Mouse (Mus musculus): ENCODE measurements around the gene Rnf11. TPM values are rescaled to one million over a fixed set of nuclear protein-coding genes. Genes with fewer than 3 reads are reported as not detected.

Rnf11 gene
- polyA plus RNA-seq (2014; fragmentation: Nextera tagmentation; extraction: Ambion mirVana) = 40.3 and 47.5 TPM in 2 replicates

DNA sequence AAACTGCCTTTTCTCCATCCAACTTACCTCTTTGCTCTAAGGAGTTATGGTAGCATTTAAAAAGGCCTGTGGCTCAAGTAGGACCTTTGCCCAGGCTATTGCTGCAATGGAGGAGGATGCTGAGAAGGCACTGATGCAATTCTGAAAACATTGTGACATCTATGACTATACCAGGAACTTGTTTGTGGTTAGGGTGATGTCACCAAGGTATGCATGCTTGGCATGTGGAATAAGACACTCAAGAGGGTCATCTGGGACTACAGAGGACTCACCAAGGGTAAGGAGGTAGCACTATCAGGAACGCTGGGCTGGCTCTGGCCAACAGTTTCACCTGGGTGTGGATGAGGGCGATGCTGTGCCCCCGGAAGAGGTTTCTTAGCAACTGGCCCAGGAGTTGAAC, at the start of gene Rnf11:
Gene Rnf11, minus strand, starts transcription at position 108 of the 400 bp plus-strand sequence.
- 68% methylated on average over 3 of the region's 3 CpGs for WGBS

DNA sequence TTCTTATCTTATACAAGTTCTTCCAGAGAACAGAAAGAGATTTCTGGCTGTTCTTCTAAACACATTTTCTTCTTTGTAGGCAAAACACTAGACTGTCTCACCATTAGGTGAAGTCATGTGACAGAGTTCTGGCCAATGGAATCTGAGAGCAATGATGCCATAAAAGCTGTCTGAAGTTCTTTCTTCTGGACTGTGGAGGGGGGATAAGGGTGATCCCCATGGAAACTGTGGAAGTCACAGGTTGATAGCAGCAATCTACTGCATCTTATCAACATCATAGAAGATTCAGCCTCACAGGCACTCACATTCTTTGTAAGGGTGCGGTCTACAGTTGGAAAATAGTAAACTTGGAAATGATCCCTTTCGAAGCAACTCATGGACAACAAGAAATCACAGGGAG, 46.6 kb upstream of the Rnf11 start, which contains the start of gene 4930522H14Rik:
Gene 4930522H14Rik, minus strand, starts transcription at position 187 of the 400 bp plus-strand sequence.
- Histone ChIP-seq H3K4me3 (ENCODE audit: low read depth, low read length) (no peak within 1 kb of the TSS), H3K4me2 (replicated peaks; ENCODE audit: low read depth, low read length) (no peak within 1 kb of the TSS), H3K27ac (ENCODE audit: low read length) (no peak within 1 kb of the TSS), H3K36me3 (ENCODE audit: control insufficient read depth, insufficient read depth, low read length) (no peaks in the 10 kb centered on the region), H3K9ac (replicated peaks; ENCODE audit: low read depth, low read length) (no peak within 1 kb of the TSS), H3K27me3 (ENCODE audit: control insufficient read depth, insufficient read depth, low read length) (no peaks in the 10 kb centered on the region), H3K9me3 (ENCODE audit: control insufficient read depth, low read depth, low read length) (no peaks in the 10 kb centered on the region), H3K4me1 (ENCODE audit: control insufficient read depth, insufficient read depth, low read length) (no peaks in the 10 kb centered on the region)
- ATAC-seq (ENCODE audit: insufficient number of reproducible peaks, insufficient read depth, low FRiP score, low read depth) = no peak
- WGBS = 89% methylated on average over 2 of the region's 2 CpGs

More for the DNA sequence above, at the start of gene Rnf11:
- Histone ChIP-seq H3K36me3 (ENCODE audit: control insufficient read depth, insufficient read depth, low read length) (no peaks in the 10 kb centered on the region), H3K4me2 (replicated peaks; ENCODE audit: low read depth, low read length) (no peak within 1 kb of the TSS), H3K9me3 (ENCODE audit: control insufficient read depth, low read depth, low read length) (no peaks in the 10 kb centered on the region), H3K4me3 (ENCODE audit: low read depth, low read length) (no peak within 1 kb of the TSS), H3K4me1 (ENCODE audit: control insufficient read depth, insufficient read depth, low read length) (no peaks in the 10 kb centered on the region), H3K9ac (replicated peaks; ENCODE audit: low read depth, low read length) (no peak within 1 kb of the TSS), H3K27ac (ENCODE audit: low read length) (no peak within 1 kb of the TSS), H3K27me3 (ENCODE audit: control insufficient read depth, insufficient read depth, low read length) (no peaks in the 10 kb centered on the region)
- ATAC-seq (ENCODE audit: insufficient number of reproducible peaks, insufficient read depth, low FRiP score, low read depth) = no peak

DNA sequence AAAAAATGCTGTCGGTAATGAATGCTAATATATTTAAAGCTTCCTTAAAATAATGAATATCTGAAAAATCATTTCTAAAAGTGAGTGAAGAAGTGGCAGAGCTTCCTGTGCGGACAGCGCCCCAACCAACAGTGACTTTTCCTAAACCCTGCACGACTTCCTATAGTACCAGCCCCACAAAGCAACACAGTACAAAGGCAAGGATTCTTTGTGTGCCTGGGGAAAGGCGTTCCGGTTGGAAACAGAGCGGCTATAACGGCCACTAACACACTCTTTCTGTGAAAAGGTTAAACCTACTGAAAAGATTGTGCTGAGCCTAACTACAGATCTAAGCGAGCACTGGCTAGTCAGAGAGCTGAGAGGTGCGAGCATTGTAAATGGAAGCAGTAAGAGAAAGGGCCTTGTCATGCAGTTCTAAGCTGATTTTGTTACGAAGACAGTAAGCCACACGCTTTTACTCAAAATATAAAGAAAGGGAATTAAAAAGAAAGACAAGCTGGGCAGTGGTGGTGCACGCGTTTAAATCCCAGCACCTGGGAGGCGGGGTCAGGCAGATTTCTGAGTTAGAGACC, 45.8 kb upstream of the Rnf11 start:
- Histone ChIP-seq H3K4me3 (ENCODE audit: low read depth, low read length) (no peak overlapping the region), H3K9ac (replicated peaks; ENCODE audit: low read depth, low read length) (no peak overlapping the region), H3K9me3 (ENCODE audit: control insufficient read depth, low read depth, low read length) (no peaks in the 10 kb centered on the region), H3K27me3 (ENCODE audit: control insufficient read depth, insufficient read depth, low read length) (no peaks in the 10 kb centered on the region), H3K4me1 (ENCODE audit: control insufficient read depth, insufficient read depth, low read length) (no peaks in the 10 kb centered on the region), H3K4me2 (replicated peaks; ENCODE audit: low read depth, low read length) (no peak overlapping the region), H3K27ac (ENCODE audit: low read length) (no peak overlapping the region), H3K36me3 (ENCODE audit: control insufficient read depth, insufficient read depth, low read length) (no peaks in the 10 kb centered on the region)
- 71% methylated on average over 15 of the region's 15 CpGs for WGBS
- ATAC-seq (ENCODE audit: insufficient number of reproducible peaks, insufficient read depth, low FRiP score, low read depth) = no peak

DNA sequence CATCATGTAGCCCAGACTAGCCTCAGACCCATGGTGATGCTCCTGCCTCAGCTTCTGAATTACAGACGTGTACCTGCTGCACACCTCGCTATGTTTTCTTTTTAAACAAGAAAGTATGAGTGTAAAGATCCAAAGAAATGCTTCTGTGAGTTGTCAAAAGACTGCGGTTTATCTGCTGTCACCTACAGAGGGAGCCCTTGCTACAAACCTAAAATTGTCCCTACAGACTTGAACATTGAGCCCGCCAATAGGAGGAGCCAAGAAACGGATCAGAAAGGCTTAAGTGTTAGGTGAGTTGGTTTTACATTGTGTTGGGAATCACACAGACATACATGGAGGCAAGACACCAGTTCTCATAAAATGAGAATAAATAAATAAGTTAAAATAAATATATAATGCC, 20.4 kb upstream of the Rnf11 start:
- Histone ChIP-seq H3K4me2 (replicated peaks; ENCODE audit: low read depth, low read length) (no peak overlapping the region), H3K27me3 (ENCODE audit: control insufficient read depth, insufficient read depth, low read length) (no peaks in the 10 kb centered on the region), H3K9me3 (ENCODE audit: control insufficient read depth, low read depth, low read length) (no peaks in the 10 kb centered on the region), H3K36me3 (ENCODE audit: control insufficient read depth, insufficient read depth, low read length) (no peaks in the 10 kb centered on the region), H3K27ac (ENCODE audit: low read length) (no peak overlapping the region), H3K4me1 (ENCODE audit: control insufficient read depth, insufficient read depth, low read length) (no peaks in the 10 kb centered on the region), H3K9ac (replicated peaks; ENCODE audit: low read depth, low read length) (no peak overlapping the region), H3K4me3 (ENCODE audit: low read depth, low read length) (no peak overlapping the region)
- ATAC-seq (ENCODE audit: insufficient number of reproducible peaks, insufficient read depth, low FRiP score, low read depth) = no peak
- 6% methylated on average over 5 of the region's 5 CpGs for WGBS

DNA sequence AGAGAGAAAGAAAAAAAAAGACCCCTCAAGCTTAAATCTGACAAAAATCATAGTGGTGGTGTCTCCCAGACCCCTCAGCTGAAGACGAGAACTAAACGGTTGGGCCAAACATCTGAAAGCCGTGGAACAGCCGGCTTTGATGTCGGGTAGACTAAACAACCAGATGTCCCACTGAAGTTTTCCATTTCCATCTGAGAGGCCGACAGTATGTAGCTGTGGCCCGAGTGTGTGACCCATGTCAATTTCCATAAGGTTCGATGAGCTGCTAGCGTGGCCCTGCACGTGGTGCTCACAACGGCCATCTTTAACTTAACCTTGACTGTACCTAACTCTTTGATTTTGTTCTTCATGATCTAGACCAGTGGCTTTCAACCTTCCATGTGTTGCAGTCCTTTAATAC, 13.9 kb upstream of the Rnf11 start:
- WGBS = 50% methylated on average over 11 of the region's 11 CpGs
- Histone ChIP-seq H3K9me3 (ENCODE audit: control insufficient read depth, low read depth, low read length) (no peaks in the 10 kb centered on the region), H3K27me3 (ENCODE audit: control insufficient read depth, insufficient read depth, low read length) (no peaks in the 10 kb centered on the region), H3K4me2 (replicated peaks; ENCODE audit: low read depth, low read length) (no peak overlapping the region), H3K36me3 (ENCODE audit: control insufficient read depth, insufficient read depth, low read length) (no peaks in the 10 kb centered on the region), H3K27ac (ENCODE audit: low read length) (no peak overlapping the region), H3K4me1 (ENCODE audit: control insufficient read depth, insufficient read depth, low read length) (no peaks in the 10 kb centered on the region), H3K4me3 (ENCODE audit: low read depth, low read length) (no peak overlapping the region), H3K9ac (replicated peaks; ENCODE audit: low read depth, low read length) (no peak overlapping the region)
- ATAC-seq (ENCODE audit: insufficient number of reproducible peaks, insufficient read depth, low FRiP score, low read depth) = no peak

DNA sequence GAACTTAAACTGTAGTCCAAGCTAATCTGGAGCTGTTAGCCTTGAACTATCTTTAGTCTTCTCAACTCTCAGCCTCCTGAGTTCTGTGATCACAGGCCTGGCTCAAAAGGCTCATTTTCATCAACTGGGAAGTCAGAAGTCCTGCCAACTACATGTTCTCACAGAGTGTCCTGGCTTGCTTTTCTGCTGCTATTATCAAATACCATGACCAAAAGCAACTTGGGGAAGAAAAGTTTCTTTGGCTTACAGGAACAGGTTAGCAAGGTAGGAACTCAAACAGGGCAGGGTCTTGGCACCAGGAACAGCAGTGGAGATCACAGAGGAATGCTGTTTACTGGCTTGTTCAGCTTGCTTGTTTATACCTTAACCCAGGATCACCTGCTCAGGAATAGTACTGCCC, 9.1 kb upstream of the Rnf11 start:
- no peak overlapping the region for H3K9ac ChIP-seq (replicated peaks; ENCODE audit: low read depth, low read length)

DNA sequence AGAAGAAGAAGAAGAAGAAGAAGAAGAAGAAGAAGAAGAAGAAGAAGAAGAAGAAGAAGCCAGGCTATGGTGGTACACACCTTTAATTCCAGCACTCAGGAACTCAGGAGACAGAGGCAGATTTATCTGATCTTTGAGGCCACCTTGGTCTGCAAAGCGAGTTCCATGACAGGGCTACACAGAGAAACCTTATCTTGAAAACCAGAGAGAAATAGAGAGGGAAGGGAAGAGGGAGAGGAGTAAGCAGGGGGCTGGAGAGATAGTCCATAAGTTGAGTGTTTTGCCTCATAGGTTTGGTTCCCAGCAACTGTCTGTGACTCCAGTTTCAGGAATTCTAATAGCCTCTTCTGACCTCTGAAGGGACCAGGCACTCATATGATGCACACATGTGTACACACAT, 4.3 kb upstream of the Rnf11 start:
- Histone ChIP-seq H3K9ac (replicated peaks; ENCODE audit: low read depth, low read length) (no peak overlapping the region), H3K36me3 (ENCODE audit: control insufficient read depth, insufficient read depth, low read length) (no peaks in the 10 kb centered on the region), H3K4me2 (replicated peaks; ENCODE audit: low read depth, low read length) (no peak overlapping the region), H3K4me1 (ENCODE audit: control insufficient read depth, insufficient read depth, low read length) (no peaks in the 10 kb centered on the region), H3K9me3 (ENCODE audit: control insufficient read depth, low read depth, low read length) (no peaks in the 10 kb centered on the region), H3K27me3 (ENCODE audit: control insufficient read depth, insufficient read depth, low read length) (no peaks in the 10 kb centered on the region), H3K4me3 (ENCODE audit: low read depth, low read length) (no peak overlapping the region), H3K27ac (ENCODE audit: low read length) (no peak overlapping the region)
- 78% methylated on average over 1 of the region's 1 CpGs for WGBS
- no peak for ATAC-seq (ENCODE audit: insufficient number of reproducible peaks, insufficient read depth, low FRiP score, low read depth)

More for the DNA sequence above, 9.1 kb upstream of the Rnf11 start:
- Histone ChIP-seq H3K36me3 (ENCODE audit: control insufficient read depth, insufficient read depth, low read length) (no peaks in the 10 kb centered on the region), H3K4me2 (replicated peaks; ENCODE audit: low read depth, low read length) (no peak overlapping the region), H3K27me3 (ENCODE audit: control insufficient read depth, insufficient read depth, low read length) (no peaks in the 10 kb centered on the region), H3K4me3 (ENCODE audit: low read depth, low read length) (no peak overlapping the region), H3K27ac (ENCODE audit: low read length) (no peak overlapping the region), H3K9me3 (ENCODE audit: control insufficient read depth, low read depth, low read length) (no peaks in the 10 kb centered on the region), H3K4me1 (ENCODE audit: control insufficient read depth, insufficient read depth, low read length) (no peaks in the 10 kb centered on the region)
- ATAC-seq (ENCODE audit: insufficient number of reproducible peaks, insufficient read depth, low FRiP score, low read depth) = no peak

DNA sequence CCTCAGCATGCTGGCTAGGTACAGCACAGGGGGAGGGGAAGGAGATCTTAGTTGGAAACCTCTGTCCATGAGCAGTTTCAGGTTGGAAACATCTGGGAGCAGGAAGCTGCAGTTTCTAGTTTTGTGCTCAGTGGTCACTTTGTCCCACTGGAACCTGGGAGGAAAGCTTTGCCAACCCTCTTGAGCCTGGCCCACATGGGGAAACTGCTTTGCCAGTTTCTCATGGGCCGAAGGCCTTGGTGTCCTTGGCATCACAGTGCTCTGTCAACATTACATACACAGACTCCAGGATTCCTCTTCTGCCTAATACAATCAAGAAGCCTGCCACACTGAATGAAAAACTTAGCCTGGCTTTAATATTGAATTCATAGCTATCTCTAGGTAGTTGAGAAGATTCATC, 1.8 kb downstream of the Rnf11 start:
- no peak overlapping the region for H3K4me3 ChIP-seq (ENCODE audit: low read depth, low read length)
- no peak for ATAC-seq (ENCODE audit: insufficient number of reproducible peaks, insufficient read depth, low FRiP score, low read depth)
- H3K27ac ChIP-seq (ENCODE audit: low read length) = no peak overlapping the region
- H3K9ac ChIP-seq (replicated peaks; ENCODE audit: low read depth, low read length) = no peak overlapping the region
- no peaks in the 10 kb centered on the region for H3K4me1 ChIP-seq (ENCODE audit: control insufficient read depth, insufficient read depth, low read length)
- no peaks in the 10 kb centered on the region for H3K27me3 ChIP-seq (ENCODE audit: control insufficient read depth, insufficient read depth, low read length)
- H3K9me3 ChIP-seq (ENCODE audit: control insufficient read depth, low read depth, low read length) = no peaks in the 10 kb centered on the region
- no peaks in the 10 kb centered on the region for H3K36me3 ChIP-seq (ENCODE audit: control insufficient read depth, insufficient read depth, low read length)
- H3K4me2 ChIP-seq (replicated peaks; ENCODE audit: low read depth, low read length) = no peak overlapping the region
- 91% methylated on average over 1 of the region's 1 CpGs for WGBS

DNA sequence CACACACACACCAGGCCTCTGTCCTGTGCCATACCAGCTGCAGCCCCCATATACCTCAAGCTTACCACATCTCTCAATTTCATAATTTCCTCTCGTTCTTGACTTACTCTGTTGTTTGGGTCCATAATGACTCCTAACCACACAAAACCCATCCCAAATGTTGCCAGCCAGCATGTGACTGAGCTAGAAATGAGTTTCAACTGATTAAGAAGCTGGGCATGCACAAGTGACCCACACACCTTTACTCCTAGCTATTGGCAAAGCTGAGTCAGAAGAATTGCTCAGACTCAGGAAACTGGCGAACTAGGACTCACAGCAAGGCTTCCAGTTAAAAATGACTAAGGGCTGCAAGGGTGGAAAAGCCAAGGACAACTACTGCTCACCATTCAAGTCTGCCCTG, 3.1 kb downstream of the Rnf11 start:
- Histone ChIP-seq H3K27ac (ENCODE audit: low read length) (no peak overlapping the region), H3K4me2 (replicated peaks; ENCODE audit: low read depth, low read length) (no peak overlapping the region), H3K4me3 (ENCODE audit: low read depth, low read length) (no peak overlapping the region), H3K9me3 (ENCODE audit: control insufficient read depth, low read depth, low read length) (no peaks in the 10 kb centered on the region), H3K4me1 (ENCODE audit: control insufficient read depth, insufficient read depth, low read length) (no peaks in the 10 kb centered on the region), H3K36me3 (ENCODE audit: control insufficient read depth, insufficient read depth, low read length) (no peaks in the 10 kb centered on the region), H3K9ac (replicated peaks; ENCODE audit: low read depth, low read length) (no peak overlapping the region), H3K27me3 (ENCODE audit: control insufficient read depth, insufficient read depth, low read length) (no peaks in the 10 kb centered on the region)
- WGBS = 78% methylated on average over 2 of the region's 2 CpGs
- no peak for ATAC-seq (ENCODE audit: insufficient number of reproducible peaks, insufficient read depth, low FRiP score, low read depth)

All from stomach, embryonic 14.5 days (tissue).